Mouse (Mus musculus): ENCODE data around the gene Inha. TPM values are rescaled to one million over a fixed set of nuclear protein-coding genes. Genes with fewer than 3 reads are reported as not detected.

Inha gene
- polyA plus RNA-seq, 1 experiment from 2014 or later, result 0.90 TPM

GRCm38 (mm10) chr1:75511437-75512210 is 4.7 kb downstream of the Inha start:
- no peak for ATAC-seq (ENCODE audit: low read depth)
- Histone ChIP-seq H3K36me3 (ENCODE audit: control insufficient read depth, insufficient read depth) (no peaks in the 10 kb centered on the region), H3K27ac (ENCODE audit: low read length) (no peak overlapping the region), H3K4me2 (ENCODE audit: low read depth, low read length) (no peak overlapping the region), H3K4me1 (ENCODE audit: control insufficient read depth, low read depth, low read length) (no peaks in the 10 kb centered on the region; the same call in 1 of the 2 replicates), H3K9me3 (replicated peaks; ENCODE audit: control insufficient read depth, low read length) (no peaks in the 10 kb centered on the region), H3K27me3 (ENCODE audit: control insufficient read depth, insufficient read depth, low read depth, low read length) (peaks cover 12% of the 10 kb centered on the region), H3K9ac (ENCODE audit: low read depth, low read length) (no peak overlapping the region), H3K4me3 (ENCODE audit: low read depth, low read length) (no peak overlapping the region)
- WGBS (ENCODE audit: insufficient replicate concordance), result 52% methylated on average over 4 of the region's 4 CpGs

- no peaks in the 10 kb centered on the region; the same call in 1 of the 2 replicates for H3K4me1 ChIP-seq (ENCODE audit: control insufficient read depth, low read depth, low read length)
- no peaks in the 10 kb centered on the region for H3K36me3 ChIP-seq (ENCODE audit: control insufficient read depth, insufficient read depth)
- no peak overlapping the region for H3K27ac ChIP-seq (ENCODE audit: low read length)
- 60% methylated on average over 3 of the region's 3 CpGs for WGBS (ENCODE audit: insufficient replicate concordance)
- H3K4me2 ChIP-seq (ENCODE audit: low read depth, low read length), result no peak overlapping the region
- H3K27me3 ChIP-seq (ENCODE audit: control insufficient read depth, insufficient read depth, low read depth, low read length), result peaks cover 2% of the 10 kb centered on the region; the same call in 1 of the 2 replicates
- H3K4me3 ChIP-seq (ENCODE audit: low read depth, low read length), result no peak overlapping the region
- ATAC-seq (ENCODE audit: low read depth), result no peak
- no peaks in the 10 kb centered on the region for H3K9me3 ChIP-seq (replicated peaks; ENCODE audit: control insufficient read depth, low read length)
- H3K9ac ChIP-seq (ENCODE audit: low read depth, low read length), result no peak overlapping the region
These were observed 5.7 kb downstream of the Inha start for GRCm38 (mm10) chr1:75512550-75512949.

GRCm38 (mm10) chr1:75516703-75517380 is 10.0 kb downstream of the Inha start:
- Histone ChIP-seq H3K36me3 (ENCODE audit: control insufficient read depth, insufficient read depth) (no peaks in the 10 kb centered on the region), H3K4me2 (ENCODE audit: low read depth, low read length) (no peak overlapping the region), H3K4me1 (ENCODE audit: control insufficient read depth, low read depth, low read length) (peaks cover 3% of the 10 kb centered on the region), H3K27ac (ENCODE audit: low read length) (no peak overlapping the region), H3K27me3 (ENCODE audit: control insufficient read depth, insufficient read depth, low read depth, low read length) (no peaks in the 10 kb centered on the region), H3K4me3 (ENCODE audit: low read depth, low read length) (no peak overlapping the region), H3K9me3 (replicated peaks; ENCODE audit: control insufficient read depth, low read length) (no peaks in the 10 kb centered on the region), H3K9ac (ENCODE audit: low read depth, low read length) (no peak overlapping the region)
- WGBS (ENCODE audit: insufficient replicate concordance), result 57% methylated on average over 15 of the region's 15 CpGs
- ATAC-seq (ENCODE audit: low read depth), result no peak

GRCm38 (mm10) chr1:75517984-75518383 is 11.1 kb downstream of the Inha start:
- WGBS (ENCODE audit: insufficient replicate concordance), result 74% methylated on average over 3 of the region's 4 CpGs

GRCm38 (mm10) chr1:75518427-75518826 is 11.6 kb downstream of the Inha start:
- H3K9me3 ChIP-seq (replicated peaks; ENCODE audit: control insufficient read depth, low read length), result no peaks in the 10 kb centered on the region
- H3K36me3 ChIP-seq (ENCODE audit: control insufficient read depth, insufficient read depth), result no peaks in the 10 kb centered on the region
- no peak for ATAC-seq (ENCODE audit: low read depth)
- H3K4me3 ChIP-seq (ENCODE audit: low read depth, low read length), result no peak overlapping the region
- H3K4me2 ChIP-seq (ENCODE audit: low read depth, low read length), result no peak overlapping the region
- H3K27ac ChIP-seq (ENCODE audit: low read length), result no peak overlapping the region
- 70% methylated on average over 4 of the region's 4 CpGs for WGBS (ENCODE audit: insufficient replicate concordance)
- no peak overlapping the region for H3K9ac ChIP-seq (ENCODE audit: low read depth, low read length)
- peaks cover 5% of the 10 kb centered on the region for H3K4me1 ChIP-seq (ENCODE audit: control insufficient read depth, low read depth, low read length)
- H3K27me3 ChIP-seq (ENCODE audit: control insufficient read depth, insufficient read depth, low read depth, low read length), result no peaks in the 10 kb centered on the region

More at GRCm38 (mm10) chr1:75517984-75518383, 11.1 kb downstream of the Inha start:
- Histone ChIP-seq H3K36me3 (ENCODE audit: control insufficient read depth, insufficient read depth) (no peaks in the 10 kb centered on the region), H3K9me3 (replicated peaks; ENCODE audit: control insufficient read depth, low read length) (no peaks in the 10 kb centered on the region), H3K27ac (ENCODE audit: low read length) (no peak overlapping the region), H3K27me3 (ENCODE audit: control insufficient read depth, insufficient read depth, low read depth, low read length) (no peaks in the 10 kb centered on the region), H3K4me2 (ENCODE audit: low read depth, low read length) (no peak overlapping the region), H3K4me3 (ENCODE audit: low read depth, low read length) (no peak overlapping the region), H3K9ac (ENCODE audit: low read depth, low read length) (no peak overlapping the region), H3K4me1 (ENCODE audit: control insufficient read depth, low read depth, low read length) (peaks cover 5% of the 10 kb centered on the region)
- no peak for ATAC-seq (ENCODE audit: low read depth)

- H3K4me3 ChIP-seq (ENCODE audit: low read depth, low read length), result no peak overlapping the region
- H3K36me3 ChIP-seq (ENCODE audit: control insufficient read depth, insufficient read depth), result no peaks in the 10 kb centered on the region
- H3K4me2 ChIP-seq (ENCODE audit: low read depth, low read length), result no peak overlapping the region
- 61% methylated on average over 5 of the region's 5 CpGs for WGBS (ENCODE audit: insufficient replicate concordance)
- no peaks in the 10 kb centered on the region for H3K9me3 ChIP-seq (replicated peaks; ENCODE audit: control insufficient read depth, low read length)
- H3K27ac ChIP-seq (ENCODE audit: low read length), result no peak overlapping the region
- H3K27me3 ChIP-seq (ENCODE audit: control insufficient read depth, insufficient read depth, low read depth, low read length), result no peaks in the 10 kb centered on the region
- ATAC-seq (ENCODE audit: low read depth), result no peak
- no peak overlapping the region for H3K9ac ChIP-seq (ENCODE audit: low read depth, low read length)
- H3K4me1 ChIP-seq (ENCODE audit: control insufficient read depth, low read depth, low read length), result peaks cover 5% of the 10 kb centered on the region
These were observed 12.7 kb downstream of the Inha start for GRCm38 (mm10) chr1:75519576-75519975.

GRCm38 (mm10) chr1:75521321-75522031 is 14.6 kb downstream of the Inha start, which contains the start of gene Stk11ip:
Stk11ip (plus strand) TSS chr1:75521529.
- Histone ChIP-seq H3K27me3 (ENCODE audit: control insufficient read depth, insufficient read depth, low read depth, low read length) (no peaks in the 10 kb centered on the region), H3K9ac (ENCODE audit: low read depth, low read length) (peak within 1 kb of the TSS; percentile 70), H3K9me3 (replicated peaks; ENCODE audit: control insufficient read depth, low read length) (no peaks in the 10 kb centered on the region), H3K4me2 (ENCODE audit: low read depth, low read length) (peak within 1 kb of the TSS; percentile 76), H3K36me3 (ENCODE audit: control insufficient read depth, insufficient read depth) (no peaks in the 10 kb centered on the region), H3K27ac (ENCODE audit: low read length) (peak within 1 kb of the TSS; percentile 74), H3K4me3 (ENCODE audit: low read depth, low read length) (peak within 1 kb of the TSS; percentile 79), H3K4me1 (ENCODE audit: control insufficient read depth, low read depth, low read length) (peaks cover 5% of the 10 kb centered on the region)
- under 1% methylated on average over 46 of the region's 46 CpGs for WGBS (ENCODE audit: insufficient replicate concordance)
- peak; percentile 95 for ATAC-seq (ENCODE audit: low read depth)

- H3K27ac ChIP-seq (ENCODE audit: low read length), result no peak overlapping the region
- no peaks in the 10 kb centered on the region for H3K27me3 ChIP-seq (ENCODE audit: control insufficient read depth, insufficient read depth, low read depth, low read length)
- peaks cover 5% of the 10 kb centered on the region for H3K4me1 ChIP-seq (ENCODE audit: control insufficient read depth, low read depth, low read length)
- H3K9ac ChIP-seq (ENCODE audit: low read depth, low read length), result no peak overlapping the region
- no peak overlapping the region for H3K4me2 ChIP-seq (ENCODE audit: low read depth, low read length)
- H3K4me3 ChIP-seq (ENCODE audit: low read depth, low read length), result no peak overlapping the region
- ATAC-seq (ENCODE audit: low read depth), result no peak
- H3K36me3 ChIP-seq (ENCODE audit: control insufficient read depth, insufficient read depth), result no peaks in the 10 kb centered on the region
- 58% methylated on average over 7 of the region's 7 CpGs for WGBS (ENCODE audit: insufficient replicate concordance)
- H3K9me3 ChIP-seq (replicated peaks; ENCODE audit: control insufficient read depth, low read length), result no peaks in the 10 kb centered on the region
These were observed 17.8 kb downstream of the Inha start for GRCm38 (mm10) chr1:75524679-75525078.
